Mouse (Mus musculus) erythroblast, embryonic 14.5 days (primary cell): ENCODE data around the gene Cadps2.

Source experiments
- GATA1 ChIP-seq: IDR thresholded peaks from 2 replicates; pipeline ENCODE4 v1.6.1; 2012; ENCODE audit warnings: low read length, inconsistent platforms, mixed read lengths
- TAL1 ChIP-seq: IDR thresholded peaks from 3 replicates; pipeline ENCODE4 v1.6.1; 2012; ENCODE audit warnings: low read length, inconsistent platforms, mixed read lengths

DNA sequence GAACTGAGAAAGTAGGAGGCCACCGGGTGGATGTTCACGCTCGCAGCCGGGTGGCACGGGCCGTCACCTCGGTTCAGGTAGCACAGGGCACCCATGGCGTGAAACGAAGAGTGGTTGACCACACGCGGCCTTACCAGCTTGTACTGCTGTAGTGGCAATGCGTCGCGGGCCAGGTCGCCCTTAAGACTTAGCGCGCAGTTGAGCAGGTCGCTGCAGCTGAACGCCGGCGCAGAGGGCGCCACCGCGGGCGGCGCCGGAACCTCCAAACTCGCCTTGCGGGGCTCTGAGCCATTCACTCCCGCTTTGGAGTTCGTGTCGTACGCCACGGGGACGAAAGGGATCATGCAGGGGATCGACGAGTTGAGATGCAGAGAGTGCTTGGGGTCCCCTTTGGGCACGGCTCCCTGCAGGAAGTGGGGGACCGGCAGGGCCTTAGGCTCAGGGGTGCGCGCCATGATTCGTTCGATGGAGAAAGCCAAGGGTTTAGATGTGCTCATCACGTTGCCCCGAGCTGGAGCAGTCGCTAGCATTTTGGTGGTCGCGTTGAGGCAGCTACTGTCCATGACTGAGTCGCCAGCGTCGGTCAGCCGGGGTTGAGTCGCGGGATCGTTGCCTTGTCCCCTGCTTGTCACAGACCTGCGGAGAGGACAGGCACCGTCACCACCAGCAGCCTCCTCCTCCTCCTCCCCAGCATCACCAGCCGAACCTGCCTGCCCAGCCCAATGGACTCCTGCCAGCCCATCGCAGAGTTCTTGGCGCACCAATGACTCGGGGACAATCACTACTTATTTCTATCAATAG lies 591.5 kb downstream of the Cadps2 start:
- TF ChIP-seq GATA1 (no peak), TAL1 (no peak)
